Mouse (Mus musculus): ENCODE results near the gene Zbtb12.
A peak's percentile ranks its signal among the peaks of the same experiment; 100 is the strongest.

Zbtb12 gene

DNA sequence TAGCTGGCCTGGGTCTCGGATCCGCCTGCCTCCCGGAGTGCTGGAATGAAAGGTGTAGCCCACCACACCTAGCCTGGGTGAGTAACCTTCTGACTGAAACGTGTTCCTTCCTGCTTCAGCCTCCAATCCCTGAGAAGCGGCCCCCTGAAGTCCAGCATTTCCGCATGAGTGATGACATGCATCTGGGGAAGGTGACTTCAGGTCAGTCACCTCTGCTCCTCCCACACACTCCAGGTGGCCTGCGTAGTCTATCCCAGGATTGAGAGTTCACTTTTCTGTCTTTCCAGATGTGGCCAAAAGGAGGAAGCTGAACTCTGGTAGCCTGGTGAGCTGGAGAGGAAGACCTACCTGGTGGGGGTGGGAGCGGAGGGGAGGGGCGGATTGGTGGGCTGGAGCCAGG, 23.6 kb downstream of the Zbtb12 start:
- DNase-seq (ENCODE audit: low spot score) = no peak

DNA sequence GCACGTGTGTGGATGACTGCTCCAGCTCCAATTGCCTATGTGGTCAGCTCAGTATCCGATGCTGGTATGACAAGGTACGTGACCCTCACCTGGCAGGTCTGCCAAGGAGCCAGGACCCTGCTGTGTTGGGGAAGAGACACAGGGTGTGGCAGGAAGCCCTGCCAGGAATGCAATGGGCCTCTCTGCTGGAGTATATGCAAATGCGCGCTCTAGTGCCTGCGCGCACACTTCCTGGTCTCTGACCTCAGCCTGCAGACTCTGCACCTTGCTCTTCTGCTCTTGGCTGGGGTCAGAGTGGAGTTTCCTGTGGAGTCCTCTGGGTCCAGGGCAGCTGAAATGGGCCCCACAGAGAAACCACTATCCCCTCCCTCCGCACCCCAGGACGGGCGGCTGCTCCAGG, 31.7 kb downstream of the Zbtb12 start:
- no peak for DNase-seq (ENCODE audit: low spot score)

DNA sequence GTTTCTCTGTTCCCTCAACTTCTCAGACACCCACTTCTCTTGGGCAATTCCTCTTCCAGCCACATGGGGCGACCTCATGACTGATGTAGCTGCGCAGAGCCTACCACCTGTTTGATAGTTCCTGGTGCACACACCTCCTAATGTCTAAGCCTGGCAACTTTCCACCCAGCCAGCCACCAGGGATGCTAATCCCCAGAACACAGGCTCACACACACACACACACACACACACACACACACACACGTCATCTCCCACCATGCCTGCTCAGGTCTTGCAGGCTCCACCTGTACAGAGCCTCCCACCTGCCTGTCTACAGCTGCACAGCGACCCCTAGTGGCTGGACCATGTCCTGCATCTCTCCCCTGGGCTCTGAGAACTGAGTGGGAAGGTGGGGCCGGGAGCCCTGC, 32.7 kb downstream of the Zbtb12 start:
- peak; percentile 78 for DNase-seq (ENCODE audit: low spot score)

DNA sequence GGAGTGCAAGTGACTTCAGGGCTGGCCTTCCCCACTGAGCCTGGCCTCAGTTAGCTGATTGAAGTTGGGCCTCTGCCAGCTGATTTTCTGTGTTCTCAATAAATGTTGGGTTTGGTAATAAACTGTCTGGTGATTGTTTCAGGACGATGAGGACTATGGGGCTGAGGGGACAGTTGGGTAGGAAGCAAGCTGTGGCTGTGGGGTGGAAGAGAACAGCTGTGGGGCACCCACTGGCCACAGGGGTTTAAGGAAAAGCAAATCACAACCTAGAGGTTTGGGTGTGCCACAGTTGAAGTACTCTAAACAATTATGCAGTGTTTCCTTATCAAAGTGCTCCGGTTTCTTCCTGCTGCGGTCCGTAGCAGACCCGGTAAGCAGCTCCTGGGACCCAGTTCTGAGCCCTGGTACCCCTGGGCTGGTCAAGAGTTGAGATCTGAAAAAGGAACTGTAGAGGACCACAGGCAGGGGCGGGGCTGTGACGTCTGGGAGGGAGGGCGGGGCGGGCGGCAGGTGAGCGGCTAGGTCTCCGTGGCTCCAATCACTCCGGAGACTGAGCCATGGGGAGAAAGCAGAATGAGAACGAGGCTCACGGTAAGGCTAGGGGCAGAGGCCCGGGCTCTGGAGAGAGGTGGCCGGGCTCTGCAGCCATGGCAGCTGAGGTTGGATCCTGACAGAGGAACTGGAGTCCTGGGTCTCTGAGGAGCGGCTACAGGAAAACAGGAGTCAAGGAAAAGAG, 34.8 kb downstream of the Zbtb12 start, which contains the start of gene Slc44a4:
Slc44a4 (plus strand) TSS at position 537 of the 736 bp plus-strand sequence.
- DNase-seq (ENCODE audit: low spot score) = no peak

DNA sequence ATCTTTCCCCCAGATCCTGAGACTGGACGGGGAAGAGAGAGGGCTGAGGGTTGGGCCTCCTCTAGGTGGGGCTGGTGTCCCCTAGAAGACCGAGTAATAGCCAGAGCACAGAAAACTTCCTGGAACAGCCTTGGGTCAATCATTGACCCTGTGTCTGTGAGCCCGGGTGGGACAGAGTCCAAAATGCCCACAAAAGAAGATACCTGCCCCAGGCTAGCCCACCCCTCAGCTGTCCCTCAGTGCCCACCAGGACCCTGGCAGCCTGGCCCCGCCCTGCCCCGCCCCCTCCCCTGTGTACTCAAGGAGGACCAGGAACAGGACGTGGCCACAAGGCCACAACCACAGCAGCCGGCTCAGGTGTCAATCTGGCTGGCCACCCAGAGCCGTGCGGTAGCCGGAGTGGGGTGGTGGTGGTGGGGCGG, 36.1 kb downstream of the Zbtb12 start:
- peak; percentile 62 for DNase-seq (ENCODE audit: low spot score)

DNA sequence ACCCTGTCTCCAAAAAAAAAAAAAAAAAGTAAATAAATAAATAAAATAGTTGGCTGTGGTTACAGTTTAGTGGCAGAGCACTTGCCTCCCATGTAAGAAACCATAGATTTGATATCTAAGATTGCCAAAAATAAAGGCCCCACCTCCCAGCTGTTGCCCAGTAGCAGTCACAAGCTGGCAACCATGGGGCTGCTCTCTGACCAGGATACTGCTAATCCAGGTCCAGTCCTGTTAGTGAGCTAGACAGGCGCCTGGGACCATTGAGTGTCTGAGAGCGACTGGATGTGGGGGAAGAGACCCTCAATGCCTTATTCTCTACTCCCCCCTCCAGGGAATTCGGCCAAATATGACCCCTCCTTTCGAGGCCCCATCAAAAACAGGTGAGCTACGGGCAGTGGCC, 37.0 kb downstream of the Zbtb12 start:
- no peak for DNase-seq (ENCODE audit: low spot score)

DNA sequence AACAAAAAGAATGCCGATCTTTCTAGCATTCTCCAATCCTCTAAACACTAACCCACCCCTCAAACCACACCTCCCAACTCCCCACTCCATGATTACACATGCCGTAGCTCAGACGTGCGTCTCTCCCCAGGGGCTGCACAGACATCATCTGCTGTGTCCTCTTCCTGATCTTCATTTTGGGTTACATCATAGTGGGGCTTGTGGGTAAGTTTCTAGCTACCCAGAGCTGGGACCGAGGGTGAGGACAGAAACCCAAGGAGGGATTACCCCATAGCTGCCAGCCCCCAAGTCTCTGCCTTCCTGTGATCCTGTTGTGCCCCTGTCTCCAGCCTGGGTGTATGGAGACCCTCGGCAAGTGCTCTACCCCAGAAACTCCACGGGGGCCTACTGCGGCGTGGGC, 37.9 kb downstream of the Zbtb12 start:
- DNase-seq (ENCODE audit: low spot score) = no peak

DNA sequence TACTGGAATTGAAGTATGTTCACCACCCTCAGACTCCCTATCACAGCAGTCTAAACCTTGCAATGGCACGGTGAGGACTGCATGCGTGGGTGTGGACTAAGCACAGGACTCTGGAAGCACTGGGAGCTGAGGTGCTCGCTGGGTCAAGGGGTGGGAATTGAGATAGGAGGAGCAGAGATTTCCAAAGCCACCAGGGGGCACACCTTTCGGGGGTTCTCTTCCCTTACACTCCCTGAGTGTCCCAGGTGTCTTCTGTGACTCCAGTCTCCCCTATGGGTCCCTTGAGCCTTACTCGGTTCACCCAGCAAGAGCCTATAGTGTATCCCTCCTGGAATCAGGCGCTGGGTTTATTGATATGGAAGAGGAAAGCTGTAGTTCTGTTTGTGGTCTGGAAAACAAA, 43.7 kb downstream of the Zbtb12 start:
- no peak for DNase-seq (ENCODE audit: low spot score)

DNA sequence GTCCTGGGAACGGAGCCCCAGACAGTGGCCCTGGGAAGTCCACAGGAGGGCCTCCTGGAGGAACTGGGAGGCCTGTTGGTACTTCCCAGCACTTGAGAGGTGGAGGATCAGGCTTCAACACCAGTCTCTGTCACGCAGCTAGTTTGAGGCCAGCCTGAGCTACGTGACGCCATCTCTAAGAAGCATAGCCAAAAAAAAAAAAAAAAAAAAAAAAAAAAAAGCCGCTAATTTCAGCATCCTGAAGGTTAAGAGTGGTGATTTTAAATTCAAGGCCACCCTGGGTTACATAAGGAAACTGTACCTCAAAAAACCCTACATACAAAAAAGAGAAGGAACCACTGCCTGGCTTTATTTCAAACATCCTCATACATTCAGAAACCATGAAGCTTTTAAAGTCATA, 45.0 kb downstream of the Zbtb12 start:
- DNase-seq (ENCODE audit: low spot score) = no peak

DNA sequence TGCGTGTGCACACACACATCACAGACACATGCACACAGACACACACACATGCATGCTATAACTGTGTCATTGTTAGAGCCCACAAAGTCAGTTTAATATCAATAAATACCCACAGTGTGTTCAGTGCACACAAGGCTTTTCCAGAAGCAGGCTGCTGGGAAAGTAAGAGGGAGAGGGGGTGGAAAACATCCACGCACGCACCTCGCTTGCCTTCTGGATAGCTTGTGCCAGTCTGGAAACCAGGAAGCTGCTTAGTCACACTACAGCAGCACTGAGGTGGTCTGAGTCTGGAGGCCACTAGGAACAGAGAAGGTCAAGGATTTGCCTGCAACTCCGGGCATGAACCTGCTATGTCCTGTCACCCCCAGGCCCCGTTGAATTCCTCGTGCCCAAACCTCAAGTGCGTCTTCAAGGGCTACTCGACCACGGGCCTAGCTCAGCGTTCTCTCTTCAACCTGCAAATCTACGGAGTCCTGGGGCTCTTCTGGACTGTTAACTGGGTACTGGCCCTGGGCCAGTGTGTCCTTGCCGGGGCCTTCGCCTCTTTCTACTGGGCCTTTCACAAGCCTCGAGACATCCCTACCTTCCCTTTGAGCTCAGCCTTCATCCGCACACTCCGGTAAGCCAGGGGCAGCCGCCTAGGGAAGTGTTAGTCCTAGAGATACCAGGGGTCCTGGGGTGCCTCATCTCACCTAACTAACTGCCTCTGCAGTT, 48.2 kb downstream of the Zbtb12 start:
- DNase-seq (ENCODE audit: low spot score) = no peak

DNA sequence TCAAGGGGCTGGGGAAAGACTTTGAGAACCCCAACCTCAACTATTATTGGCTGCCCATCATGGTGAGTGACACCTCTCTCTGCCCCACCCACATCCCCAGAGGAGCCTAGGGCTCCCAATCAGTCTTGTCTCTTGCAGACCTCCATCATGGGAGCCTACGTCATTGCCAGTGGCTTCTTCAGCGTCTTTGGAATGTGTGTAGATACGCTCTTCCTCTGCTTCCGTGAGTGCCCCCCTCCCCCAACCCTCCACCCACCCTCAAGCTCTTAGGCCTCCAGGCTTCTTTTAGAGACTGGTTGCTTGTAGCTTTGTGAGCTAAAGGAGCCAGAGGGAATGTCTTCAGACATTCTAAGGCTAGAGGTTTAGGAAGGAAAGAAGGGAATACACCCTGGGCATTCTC, 49.6 kb downstream of the Zbtb12 start:
- no peak for DNase-seq (ENCODE audit: low spot score)

DNA sequence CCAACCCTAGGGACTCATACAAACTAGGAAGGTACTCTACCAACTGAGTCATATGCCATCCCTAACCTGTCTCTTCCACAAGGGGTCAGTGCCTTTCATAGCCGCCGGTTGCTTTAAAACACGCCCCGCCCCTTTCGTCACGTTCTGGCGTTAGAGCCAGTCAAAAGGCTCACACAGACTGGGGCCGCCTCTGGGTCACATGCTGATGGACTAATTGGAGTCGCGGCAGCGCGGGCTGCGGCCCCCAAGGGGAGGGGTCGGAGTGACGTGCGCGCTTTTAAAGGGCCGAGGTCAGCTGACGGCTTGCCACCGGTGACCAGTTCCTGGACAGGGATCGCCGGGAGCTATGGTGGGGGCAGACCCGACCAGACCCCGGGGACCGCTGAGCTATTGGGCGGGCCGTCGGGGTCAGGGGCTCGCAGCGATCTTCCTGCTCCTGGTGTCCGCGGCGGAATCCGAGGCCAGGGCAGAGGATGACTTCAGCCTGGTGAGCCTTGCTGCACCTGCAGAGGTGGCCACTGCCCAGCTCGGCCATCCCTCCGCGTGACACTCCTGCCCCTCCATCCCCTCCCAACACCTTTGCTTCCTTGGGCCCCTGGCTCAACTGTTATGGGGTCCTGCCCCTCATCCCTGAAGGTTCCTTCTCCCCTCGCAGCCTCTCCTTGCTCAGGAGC, 51.9 kb downstream of the Zbtb12 start, which contains the start of gene Neu1:
Neu1 (plus strand) TSS at position 193 of the 674 bp plus-strand sequence.
- DNase-seq (ENCODE audit: low spot score) = peak; percentile 99

DNA sequence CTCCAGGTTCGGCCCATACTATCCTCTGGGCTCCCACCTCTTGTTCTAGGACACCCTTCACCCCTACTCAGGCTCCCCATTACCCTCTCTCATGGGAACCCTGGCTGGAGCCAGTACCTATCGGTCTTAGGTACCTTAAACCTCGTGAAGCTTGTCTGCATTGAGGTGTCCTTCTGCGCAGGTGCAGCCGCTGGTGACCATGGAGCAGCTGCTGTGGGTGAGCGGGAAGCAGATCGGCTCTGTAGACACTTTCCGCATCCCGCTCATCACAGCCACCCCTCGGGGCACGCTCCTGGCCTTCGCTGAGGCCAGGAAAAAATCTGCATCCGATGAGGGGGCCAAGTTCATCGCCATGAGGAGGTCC, 52.4 kb downstream of the Zbtb12 start:
- no peak for DNase-seq (ENCODE audit: low spot score)

DNA sequence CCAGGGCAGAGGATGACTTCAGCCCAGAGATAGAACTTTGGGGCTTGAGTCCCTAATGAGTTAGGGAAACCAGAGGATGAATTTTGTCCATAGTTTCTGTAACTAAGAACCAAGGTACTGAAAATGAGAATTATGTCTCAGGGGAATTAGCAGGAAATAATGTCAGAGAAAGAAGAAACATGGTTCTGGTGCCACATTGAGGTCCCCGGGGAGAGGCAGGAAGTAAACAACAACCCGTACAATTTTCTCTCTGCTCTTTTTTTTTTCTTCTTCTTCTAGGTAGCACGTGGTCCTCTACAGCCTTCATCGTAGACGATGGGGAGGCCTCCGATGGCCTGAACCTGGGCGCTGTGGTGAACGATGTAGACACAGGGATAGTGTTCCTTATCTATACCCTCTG, 53.0 kb downstream of the Zbtb12 start:
- no peak for DNase-seq (ENCODE audit: low spot score)

DNA sequence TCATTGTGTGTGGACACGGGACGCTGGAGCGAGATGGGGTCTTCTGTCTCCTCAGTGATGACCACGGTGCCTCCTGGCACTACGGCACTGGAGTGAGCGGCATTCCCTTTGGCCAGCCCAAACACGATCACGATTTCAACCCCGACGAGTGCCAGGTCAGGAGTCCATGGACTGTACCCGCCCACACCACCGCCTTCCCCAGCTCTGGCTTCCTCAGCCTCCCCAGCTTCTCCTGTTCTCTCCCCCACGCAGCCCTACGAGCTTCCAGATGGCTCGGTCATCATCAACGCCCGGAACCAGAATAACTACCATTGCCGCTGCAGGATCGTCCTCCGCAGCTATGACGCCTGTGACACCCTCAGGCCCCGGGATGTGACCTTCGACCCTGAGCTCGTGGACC, 54.7 kb downstream of the Zbtb12 start:
- peak; percentile 20 for DNase-seq (ENCODE audit: low spot score)

DNA sequence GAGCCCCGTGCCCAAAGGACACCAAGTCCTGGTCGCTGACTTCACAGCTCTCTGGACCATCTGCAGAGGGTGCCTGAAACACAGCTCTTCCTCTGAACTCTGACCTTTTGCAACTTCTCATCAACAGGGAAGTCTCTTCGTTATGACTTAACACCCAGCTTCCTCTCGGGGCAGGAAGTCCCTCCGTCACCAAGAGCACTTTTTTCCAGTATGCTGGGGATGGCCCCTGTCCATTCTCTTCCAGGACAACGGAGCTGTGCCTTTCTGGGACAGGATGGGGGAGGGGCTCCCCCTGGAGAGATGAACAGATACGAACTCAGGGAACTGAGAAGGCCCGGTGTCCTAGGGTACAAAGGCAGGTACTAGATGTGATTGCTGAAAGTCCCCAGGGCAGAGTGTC, 55.5 kb downstream of the Zbtb12 start:
- no peak for DNase-seq (ENCODE audit: low spot score)

DNA sequence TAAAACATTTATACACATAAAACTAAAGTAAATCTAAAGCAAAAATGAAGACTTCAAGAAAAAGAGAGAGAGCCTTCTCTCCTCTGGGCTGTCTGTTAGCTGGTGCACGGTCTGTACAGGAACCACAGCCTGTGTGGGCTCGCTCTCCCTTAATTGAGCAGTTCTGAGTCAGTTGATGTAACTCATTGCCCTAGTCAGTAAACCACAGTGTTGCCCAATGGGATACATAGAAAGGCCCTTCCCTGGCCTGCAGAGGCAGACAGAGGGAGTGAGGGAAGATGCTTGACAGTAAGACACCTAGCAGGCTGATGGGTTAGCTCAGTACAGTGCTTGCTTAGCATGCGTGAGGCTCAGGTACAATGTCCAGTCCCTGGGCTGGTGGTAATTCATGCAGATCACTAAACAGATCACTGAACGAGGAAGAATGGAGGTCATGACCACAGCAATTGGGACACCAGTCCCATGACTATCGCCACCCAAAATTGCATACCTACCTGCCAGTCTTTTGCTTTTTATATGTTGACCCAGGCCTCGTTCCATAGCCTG, 58.8 kb downstream of the Zbtb12 start:
- DNase-seq (ENCODE audit: low spot score) = no peak

DNA sequence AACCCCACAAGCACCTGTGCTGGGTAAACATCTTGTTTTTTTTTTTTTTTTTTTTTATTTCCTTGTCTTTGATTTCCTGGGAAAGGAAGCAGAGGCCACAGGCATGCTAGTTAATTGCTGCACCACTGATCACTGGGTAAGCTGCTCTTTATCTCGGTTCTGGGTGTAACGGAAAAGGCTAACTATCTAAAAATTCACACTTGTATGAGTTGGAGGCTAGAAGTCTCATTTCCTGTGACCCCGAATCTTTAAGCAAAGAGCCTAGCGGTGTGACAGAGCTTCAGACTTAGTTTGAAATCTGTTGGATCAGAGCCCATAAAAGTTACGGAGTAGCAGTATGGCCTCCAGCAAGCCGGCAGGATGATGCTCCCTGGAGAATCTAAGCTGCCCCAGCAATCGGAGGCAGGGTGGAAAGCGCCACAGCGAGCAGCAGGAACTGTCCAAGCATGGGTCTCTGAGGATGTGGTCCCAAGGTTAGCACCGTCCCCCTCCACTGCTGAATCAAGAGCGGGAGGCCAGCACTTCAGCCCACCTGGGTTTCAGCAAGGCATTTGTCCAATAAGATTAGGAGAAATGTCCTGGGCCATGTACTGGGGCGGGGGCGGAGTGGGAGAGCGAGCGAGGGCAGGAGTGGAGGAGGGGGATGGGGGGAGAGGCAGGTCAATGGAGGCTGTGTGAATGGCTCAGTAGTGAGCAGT, 62.2 kb downstream of the Zbtb12 start:
- DNase-seq (ENCODE audit: low spot score) = peak; percentile 56

DNA sequence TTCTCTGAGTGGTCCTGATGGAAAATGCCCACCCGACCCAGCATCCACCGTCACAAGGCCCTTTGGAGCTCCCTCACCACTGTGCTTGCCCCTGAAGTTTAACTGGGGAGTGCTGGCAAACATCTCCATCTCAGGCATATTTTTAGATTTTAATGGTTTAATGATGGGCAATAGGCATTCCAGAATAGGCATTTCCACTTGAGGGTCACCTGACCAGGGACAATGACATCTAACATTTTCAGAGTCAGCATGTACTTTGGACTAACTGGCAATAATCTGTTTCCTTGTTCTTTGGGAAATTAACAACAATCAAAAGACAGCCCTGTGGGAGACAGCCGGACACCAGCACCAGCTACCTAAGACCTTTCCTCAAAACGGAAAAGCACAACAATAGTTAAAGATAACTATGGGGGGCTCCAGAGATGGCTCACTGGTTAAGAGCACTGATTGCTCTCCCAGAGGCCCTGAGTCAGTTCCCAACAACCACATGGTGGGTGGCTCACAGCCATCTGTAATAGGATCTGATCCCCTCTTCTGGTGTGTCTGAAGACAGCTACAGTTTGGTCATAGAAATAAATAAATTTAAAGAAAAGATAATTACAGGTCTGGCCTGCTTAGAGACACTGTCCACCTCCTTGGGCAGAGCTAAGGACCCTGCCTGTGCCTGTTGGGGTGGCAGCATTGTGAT, 64.0 kb downstream of the Zbtb12 start:
- no peak for DNase-seq (ENCODE audit: low spot score)

DNA sequence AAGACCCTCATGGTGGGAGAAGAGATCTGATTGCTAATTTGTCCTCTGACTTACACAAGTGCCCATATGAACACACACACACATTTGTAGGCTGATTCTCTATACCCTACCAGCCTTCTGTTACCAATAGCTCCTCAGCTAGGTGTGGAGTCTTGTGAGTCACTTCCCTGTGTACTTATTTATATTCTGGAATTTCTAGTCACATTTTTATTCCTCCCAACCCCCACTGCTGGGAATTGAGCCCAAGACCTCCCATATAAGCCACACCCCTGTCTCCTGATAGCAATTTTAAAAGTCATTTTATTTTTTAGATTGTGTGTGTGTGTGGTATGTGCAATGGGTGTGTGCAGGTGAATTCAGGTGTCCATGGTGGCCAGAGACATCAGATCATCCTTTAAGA, 65.1 kb downstream of the Zbtb12 start:
- no peak for DNase-seq (ENCODE audit: low spot score)
